Mouse (Mus musculus) heart, adult 18-20 months (tissue): ENCODE measurements around the gene Fam126a. TPM values are rescaled to one million over a fixed set of nuclear protein-coding genes. Genes with fewer than 3 reads are reported as not detected.

ENCODE experiments used
- DNase-seq, 2 experiments: peaks; one replicate each; pipeline ENCODE4 v3.0.0; 2021 to 2022; ENCODE audit warnings: mixed read lengths in 1 of 2
- long read RNA-seq, 2 experiments: library from polyadenylated mRNA; stranded (forward); transcript quantifications; one replicate each; pipeline ENCODE4 v2.0.0; 2021
- total RNA-seq, 2 experiments: library from RNA; stranded (reverse); gene quantifications; 2 replicates each; pipeline ENCODE4 v1.2.3; 2021

Gene Fam126a
- 10 to 100 TPM; 37.3 to 42.2 TPM for total RNA-seq
- long read RNA-seq, experiment 1, full-length matches to known transcripts = 2 of 33 reads
- long read RNA-seq, experiment 1, partial matches to known transcripts = 3 of 33 reads
- long read RNA-seq, experiment 1, other reads (novel, unspliced or antisense) = 28 of 33 reads
- long read RNA-seq, experiment 2, full-length matches to known transcripts = 1 of 15 reads
- long read RNA-seq, experiment 2, partial matches to known transcripts = 0 of 15 reads
- long read RNA-seq, experiment 2, other reads (novel, unspliced or antisense) = 14 of 15 reads

DNA sequence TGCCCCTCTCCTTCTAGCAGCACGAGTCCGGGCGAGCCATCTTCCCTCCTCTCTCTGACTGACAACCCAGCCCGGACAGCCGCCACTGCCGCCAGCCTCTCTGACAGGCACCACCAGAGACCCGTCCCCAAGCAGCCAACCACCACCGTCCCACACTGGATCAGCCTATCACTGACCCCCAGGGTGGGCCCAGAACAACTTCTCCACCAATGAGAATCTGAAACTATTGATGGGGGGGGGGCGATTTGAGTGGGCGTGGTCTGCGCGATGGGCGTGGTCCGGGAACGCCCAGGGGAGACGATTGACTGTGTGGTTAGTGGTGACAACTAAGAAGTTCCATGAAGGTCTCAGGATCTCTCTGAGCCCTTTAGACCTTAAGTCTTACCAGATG lies at the start of gene Fam126a:
Gene Fam126a, minus strand, starts transcription at position 112 of the 391 bp plus-strand sequence.
- DNase-seq = peak; percentile 95 to 98

DNA sequence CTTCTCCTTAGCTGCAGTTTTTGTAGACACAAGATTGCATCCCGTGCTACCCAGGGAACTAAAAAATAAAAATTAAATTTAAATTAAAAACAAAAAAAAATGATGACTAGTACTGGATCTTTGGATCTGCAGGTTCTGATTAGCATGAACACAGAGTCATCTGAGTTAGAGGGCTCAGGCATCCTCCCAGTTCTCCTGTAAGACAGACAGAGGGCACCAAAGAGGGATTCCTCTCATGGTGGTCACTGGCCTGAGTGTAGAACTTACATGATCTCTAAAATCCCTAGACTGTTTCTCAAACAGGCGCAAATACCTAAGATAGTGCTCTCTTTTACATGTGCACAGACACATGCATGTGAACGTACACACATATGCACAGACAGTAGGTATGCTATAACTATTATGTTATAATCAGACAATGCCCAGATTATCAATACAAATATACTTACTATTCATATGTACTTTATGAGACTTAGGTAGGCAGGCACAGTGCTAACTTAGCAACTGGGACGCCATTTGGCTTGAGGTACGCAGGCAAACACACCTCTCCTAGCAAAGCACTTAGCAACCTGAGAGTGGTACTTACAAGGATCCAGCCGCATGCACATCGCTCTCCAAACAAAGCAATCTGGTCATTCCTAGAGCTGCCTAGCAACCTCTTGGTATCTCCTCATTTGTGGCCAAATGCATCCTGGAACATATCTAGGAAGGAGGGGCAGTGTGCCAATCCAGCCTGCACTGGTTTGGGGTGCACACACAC lies 48.1 kb upstream of the Fam126a start:
- DNase-seq = no peak

DNA sequence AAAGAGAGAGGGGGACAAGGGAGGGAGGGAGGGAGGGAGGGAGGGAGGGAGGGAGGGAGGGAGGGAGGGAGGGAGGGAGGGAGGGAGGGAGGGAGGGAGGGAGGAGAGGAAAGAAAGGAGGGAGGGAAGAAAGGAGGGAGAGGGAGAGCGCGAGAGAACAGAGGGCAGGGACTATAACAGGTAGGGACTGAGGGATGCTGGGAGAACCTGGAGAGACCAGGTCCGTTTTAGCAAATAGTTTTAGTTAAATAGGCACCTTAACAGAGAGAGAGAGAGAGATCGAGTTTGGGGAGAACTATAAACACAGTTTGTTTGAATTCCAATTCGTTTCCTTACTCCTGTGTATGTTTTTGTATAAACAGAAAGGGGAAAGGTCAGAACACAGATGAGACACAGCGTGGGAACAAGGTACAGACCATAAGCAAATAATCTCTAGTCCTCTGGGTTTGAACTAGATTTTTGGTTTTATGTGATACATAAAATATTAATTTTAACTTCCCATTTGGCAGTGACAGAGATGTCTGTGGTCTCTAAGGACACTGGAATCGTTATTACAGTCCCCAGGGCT lies 47.3 kb upstream of the Fam126a start:
- no peak for DNase-seq

DNA sequence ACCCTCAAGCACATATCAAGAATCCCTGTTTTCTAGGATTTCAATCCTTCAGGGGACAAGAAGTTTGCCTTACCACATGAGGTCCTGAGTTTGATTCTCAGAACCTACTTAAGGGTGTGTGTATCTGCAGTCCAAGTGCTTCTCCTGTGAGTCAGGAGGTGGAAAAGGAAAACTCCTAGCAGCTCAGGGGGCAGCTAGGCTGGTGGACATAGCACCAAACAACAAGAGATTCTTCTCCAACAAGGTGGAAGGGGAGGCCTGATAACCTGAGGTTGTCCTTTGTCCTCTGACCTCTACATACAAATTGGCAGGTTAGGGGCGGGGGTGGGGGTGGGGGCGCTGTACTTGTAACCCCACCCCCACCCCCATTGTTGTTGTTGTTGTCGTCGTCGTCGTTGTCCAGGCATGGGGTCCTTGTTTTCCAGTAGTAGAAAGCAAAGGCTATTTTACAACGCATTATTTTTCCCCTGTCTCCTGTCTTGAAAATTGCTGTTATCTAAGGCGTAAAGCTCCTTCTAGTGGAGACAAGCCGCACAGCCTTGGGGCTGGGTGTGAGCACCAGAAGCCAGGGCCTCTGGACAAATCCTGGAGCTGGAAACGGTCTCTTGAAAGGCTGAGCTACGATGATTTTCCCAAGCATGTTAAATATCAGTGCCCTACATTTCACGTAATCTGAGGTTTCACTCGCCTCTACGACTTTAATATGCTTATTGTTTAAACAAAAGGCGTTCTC lies 46.7 kb upstream of the Fam126a start:
- peak; percentile 84 to 87 for DNase-seq

DNA sequence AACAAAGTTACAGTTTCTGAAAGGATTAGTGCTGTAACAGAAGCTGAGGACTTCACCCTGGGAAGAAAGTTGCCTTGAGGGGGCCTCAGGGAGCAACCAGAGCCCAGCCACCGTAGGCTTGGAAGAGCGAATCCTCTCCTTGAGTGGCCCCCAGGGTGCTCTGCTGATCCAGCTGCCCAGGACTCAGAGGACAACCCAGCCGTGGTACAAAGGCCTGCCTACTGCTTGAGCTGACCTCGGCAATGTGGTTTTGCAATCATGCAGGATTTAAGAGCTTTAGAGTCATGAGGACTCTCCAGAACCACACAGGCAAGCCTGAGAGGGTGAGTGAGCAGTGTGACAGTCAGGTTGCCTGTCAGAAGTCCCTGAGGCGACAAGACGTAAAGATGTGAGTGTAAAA lies 41.5 kb upstream of the Fam126a start:
- no peak for DNase-seq

DNA sequence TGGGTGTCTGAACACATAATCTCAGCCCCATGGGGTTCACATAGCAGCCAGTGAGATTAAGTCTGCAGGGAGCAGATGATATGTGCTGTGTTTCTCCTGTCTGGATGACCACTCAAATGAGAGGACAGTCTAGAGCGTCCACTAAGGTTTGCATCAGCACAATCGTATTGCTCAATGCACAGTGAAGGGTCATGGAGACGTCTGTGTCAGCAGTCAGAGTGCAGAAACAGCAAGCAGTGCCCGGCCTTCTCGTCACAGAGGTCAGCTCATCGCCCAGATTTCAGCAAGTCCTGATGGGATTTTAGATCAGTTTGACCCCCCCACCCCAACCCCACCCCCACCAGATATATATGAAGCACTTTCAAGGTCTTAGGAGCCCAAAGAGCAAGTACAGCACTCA lies 38.5 kb upstream of the Fam126a start:
- no peak for DNase-seq

DNA sequence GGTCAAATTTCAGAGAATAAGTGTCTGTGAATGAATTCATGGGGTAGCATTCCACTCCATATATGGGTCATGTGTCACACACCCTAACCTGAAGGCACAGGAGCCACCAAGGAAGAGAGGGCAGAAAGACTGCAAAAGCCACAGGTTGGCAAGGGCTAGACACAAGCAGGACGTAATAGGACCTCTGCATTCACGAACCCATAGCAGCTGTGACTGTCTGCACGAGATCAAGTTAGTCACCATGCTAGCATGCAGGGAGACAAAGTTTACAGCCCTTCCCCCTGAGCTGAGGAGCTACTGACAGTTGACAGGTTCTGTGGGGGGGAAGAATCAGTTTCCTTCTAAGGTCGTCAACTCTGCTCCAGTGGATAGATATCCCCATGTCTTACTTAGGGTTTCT lies 33.1 kb upstream of the Fam126a start:
- no peak for DNase-seq

DNA sequence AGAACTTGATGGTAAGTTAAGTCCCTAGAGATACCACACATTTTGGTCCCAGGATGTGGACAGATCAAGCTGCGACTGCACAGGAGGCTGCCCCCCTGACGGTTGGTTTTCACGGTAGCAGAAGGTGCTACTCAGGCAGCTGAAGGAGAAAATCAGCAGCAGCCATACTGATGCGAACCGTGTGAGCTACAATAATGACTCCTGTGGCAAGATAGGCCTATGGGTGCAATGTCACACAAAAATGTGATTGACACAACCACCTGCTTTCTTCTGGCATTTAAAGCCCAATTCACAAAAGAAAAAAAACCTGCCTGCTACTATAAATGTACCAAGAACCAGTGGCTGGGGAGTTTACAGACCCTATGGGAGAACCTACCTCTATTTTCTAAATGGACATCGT lies 32.5 kb upstream of the Fam126a start:
- DNase-seq = no peak

DNA sequence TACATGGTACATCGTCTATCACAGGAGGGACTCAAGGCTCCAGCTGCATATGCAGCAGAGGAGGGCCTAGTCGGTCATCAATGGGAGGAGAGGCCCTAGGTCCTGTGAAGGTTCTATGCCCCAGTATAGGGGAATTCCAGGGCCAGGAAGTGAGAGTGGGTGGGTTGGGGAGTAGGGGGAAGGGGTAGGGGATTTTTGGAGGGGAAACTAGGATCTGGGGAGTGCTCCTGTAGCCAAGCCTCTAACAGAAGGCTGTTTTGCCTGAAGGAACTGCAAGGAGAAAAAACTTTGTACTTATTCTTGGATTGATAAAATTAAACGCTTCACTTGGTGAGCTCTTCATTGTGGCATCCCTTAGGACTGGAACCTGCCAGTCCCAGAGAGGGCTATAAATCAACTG lies 30.5 kb upstream of the Fam126a start:
- DNase-seq = no peak

DNA sequence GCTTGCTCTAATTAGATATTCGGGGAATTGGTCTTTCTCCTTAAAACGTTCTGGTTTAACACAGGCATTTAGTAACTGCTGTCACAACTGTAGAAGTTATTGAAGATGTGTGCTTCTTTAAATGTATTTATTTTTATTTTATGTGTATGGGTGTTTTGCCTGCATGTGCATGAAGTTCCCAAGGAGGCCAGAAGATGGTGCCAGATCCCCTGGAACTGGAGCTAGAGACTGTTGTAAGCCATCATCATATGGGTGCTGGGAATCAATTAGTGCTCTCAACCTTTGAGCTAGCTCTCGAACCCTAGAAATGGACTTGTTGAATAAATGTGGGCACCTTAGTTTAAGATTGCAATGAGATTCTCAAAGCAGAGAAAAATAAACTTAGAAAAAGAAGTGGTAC lies 27.1 kb upstream of the Fam126a start:
- DNase-seq = no peak

DNA sequence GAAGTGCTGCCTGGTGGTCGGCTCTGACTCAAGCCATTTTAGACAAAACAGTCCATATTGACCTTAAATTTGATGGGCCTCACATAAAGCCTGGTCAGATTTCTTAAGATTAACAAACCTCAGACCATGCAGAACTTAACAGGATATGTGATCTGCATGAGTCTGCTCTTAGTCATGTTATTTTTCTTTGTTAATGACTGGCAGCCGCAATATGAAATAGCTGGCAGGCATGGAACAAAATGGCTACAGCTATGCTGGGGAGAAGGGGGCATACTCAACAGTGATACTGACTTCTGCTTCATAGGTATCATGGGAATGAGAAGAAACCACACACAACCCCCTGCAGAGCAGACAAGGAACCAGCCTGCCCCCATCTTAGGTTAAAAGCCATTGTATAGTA lies 26.4 kb upstream of the Fam126a start:
- no peak for DNase-seq

DNA sequence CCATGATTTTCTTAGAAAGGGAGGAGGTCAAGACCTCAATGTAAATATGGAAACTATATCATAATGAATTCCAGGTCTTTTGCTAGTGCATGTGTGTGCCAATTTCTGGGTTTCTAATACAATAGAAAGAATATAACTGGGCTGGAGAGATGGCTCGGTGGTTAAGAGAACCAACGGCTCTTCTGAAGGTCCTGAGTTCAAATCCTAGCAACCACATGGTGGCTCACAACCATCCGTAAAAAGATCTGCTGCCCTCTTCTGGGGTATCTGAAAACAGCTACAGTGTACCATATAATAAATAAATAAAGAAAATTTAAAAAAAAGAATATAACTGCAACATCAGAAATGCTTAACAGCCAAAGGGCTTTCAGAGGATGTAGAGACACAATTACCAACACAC lies 23.9 kb upstream of the Fam126a start:
- DNase-seq = no peak

DNA sequence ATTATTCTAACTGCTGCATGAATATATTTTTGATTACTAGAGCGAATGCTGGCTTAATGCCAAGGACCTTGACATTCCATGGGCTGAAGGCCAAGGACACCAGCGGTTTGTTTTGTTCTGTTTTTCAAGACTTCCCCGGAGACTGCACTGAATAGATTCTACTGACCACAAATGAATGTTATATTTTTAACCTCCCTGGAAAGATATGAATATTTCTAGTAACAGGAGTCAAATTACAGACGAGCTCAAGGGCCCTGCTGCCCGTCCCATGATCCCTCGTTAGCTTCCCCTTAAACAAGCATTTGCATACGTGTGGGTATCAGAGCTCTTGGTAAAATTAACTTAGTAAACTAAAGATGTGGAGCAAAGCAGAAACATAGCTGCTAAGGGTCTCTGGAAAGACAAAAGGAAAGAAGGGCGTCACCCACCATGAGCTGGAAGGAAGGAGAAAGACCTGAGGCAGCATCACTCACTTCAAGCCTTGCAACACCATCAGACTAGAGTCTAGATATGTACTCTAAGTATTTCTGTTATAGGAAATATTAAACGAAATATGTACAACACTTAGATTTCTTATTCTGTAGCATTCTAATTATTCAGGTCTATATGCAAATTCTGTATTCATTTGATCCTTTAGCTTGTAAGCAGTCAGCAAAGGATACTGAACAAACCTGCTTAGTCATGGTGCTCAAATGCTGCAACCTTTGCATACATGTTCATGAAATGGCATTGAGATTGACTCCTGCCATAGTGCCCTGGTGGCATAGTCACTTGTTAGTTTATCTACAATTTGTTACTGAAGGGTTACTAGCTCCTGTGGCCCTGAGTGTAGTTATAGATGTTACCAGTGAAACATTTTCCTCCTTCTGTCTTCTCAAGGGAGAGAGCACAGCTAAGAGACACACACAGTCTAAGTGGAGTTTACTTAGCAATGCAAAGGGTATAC lies 23.0 kb upstream of the Fam126a start:
- peak; percentile 73 to 77 for DNase-seq

DNA sequence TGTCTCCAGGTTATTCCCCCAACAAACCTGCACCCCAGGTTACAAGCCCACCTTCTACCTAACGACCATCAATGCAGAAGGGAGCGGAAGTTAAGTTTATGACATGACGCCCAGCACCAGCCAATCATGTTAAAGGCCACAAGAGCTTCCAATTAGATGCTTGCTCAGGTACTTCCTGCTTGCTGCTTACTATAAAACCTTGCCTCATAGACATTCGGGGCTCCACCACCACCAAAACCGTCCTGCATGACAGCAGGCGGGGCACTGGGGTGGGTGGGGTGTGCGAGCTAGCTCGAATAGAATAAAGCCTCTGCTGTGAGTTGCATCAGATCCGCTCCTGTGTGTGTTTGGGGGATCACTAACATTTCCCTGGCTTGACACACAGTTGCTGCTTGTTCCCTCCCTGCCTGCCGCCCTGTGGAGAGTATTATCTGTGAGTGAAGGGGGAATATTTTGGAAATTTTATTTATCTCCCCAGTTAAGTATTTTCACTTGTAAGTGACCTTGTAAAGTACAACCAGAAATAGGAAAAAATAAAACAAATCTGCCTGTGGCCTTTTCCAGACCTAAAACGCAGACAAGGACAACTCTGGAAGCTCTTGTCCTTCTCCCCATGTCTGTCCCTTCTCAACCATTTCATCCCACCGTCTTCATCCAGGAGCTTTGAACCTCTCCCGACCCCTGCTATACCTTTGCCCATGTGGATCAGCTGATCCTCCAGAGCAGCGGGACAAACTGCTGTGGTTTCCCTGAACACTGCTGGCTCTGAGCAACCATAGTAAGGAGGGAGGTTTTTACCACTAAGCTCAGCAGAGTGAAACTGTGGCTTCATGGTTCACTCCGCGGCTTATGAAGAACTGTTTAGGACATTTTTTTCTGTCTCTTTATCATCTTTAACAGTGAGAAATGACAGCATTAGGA lies 21.5 kb upstream of the Fam126a start:
- DNase-seq = peak in 1 of 2 experiments; percentile 31

DNA sequence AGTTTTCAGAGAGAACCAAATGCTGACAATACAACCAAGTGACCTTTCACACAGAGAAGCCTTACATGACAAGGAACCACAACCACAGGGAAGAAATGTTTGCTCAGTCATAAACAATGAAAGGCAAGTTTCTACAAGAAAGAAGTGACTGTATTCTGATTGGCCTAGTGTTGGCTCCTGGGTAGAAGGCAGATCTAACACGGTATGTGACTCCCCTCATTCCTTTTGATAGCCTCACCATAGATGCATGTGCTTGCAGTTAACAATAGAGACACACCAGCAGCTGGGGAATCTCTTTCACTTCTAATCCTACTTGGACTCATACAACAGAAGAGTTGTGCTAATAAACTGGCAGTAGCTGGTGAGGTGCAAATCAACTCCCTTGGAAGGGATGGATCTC lies 17.3 kb upstream of the Fam126a start:
- DNase-seq = peak in 1 of 2 experiments; percentile 23

DNA sequence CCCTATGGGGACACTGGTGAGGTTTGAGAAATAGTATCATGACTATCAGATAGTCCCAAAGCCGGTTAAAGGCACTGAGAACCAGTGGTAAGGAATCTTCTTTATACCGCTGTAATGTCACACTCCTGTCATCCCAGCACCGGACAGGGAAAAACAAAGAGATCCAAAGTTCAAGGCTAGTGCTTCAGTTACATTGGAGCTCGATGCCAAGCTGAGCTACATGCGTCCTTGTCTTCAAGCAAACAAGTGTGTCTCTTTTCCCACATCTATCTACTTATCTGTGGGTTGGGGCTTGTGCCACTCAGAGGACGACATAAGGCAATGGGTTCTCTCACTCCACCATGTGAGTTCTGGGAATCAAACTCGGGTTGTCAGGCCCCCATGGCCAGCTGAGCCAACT lies 16.5 kb upstream of the Fam126a start:
- no peak for DNase-seq

DNA sequence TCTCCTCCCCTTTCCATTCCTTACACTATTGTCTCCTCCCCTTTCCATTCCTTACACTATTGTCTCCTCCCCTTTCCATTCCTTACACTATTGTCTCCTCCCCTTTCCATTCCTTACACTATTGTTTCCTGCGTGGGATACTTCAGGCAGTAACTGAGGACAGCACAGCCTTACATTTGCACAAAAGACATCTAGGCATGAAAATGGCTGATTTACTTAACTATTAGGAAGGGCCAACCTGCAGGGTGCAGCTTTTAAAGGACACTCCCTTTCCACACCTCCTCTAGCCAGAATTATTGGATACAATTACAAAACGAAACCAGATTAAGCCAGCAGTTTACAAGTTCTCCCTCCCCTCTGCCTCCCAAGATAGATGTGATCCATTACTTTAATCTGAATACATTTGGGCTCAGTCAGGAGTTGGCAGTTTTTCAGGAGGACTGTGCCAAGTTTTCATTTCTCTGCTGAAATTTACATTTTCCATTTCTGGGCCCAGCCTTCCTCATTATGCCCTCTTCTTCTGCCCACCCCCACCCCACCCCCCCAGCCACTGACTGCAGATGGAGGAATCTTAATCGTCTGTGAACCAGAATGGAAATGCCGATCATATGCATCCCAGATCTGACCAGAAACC lies 15.6 kb upstream of the Fam126a start:
- peak in 1 of 2 experiments; percentile 27 for DNase-seq

DNA sequence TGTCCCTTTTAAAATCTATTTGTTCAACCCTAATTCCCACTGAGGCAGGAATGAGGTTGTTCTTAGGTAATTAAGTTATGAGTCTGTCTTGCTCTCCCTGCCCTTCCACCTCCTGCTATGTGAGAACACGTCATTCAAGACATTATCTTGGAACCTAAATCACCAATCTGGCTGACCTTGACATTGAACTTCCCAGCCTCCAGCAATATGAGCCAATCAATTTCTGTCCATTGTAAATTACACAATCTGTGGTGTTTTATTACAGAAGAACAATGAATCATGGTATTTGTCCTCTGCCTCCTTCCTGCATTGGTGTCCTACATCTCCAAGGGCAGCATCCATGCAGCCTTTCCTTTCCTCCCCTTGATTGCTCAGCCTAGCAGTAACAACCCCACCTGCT lies 13.9 kb upstream of the Fam126a start:
- DNase-seq = no peak

DNA sequence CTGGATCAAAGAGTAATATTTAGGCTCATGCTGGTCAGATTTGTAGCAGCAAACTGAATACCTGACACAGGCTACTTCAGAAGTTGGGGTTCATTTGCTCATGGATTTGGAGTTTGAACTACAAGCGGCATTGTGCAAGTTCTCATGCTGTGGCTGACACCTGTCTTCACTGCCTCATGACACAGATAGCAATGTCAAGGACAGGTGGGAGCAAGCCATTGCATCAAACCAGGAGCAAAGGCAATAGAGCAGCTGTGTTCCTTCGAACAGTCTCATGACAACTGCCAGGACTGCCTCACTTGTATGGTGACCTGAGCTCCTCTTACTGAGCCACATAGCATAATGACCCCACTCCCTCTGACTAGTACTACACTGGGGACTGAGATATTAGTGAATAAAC lies 12.9 kb upstream of the Fam126a start:
- DNase-seq = no peak

DNA sequence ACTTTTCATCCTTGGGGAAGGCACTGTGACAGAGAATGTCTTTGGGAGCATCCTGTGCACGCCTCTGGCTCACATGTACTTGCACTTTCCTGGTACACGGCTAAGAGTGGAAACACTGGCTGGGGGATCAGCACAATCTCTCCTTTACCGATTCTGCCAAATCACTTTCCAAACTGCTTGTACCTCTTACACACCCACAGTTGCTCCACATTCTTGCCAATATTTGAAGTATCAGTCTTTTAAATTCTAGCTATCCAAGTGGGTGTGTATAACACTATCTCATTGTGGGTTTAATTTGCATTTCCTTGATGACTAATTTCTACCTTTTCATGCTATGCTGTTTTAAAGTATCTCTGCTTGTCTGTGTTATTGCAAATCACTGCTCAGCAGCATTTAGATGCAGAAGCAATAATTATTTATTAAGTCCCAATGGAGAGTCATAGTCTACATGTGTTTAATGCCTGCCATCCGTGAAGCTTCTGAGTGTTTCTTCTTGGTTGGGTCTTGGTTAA lies 10.9 kb upstream of the Fam126a start:
- DNase-seq = no peak
